Mouse (Mus musculus) lung, postnatal 14 days (tissue): ENCODE results near the gene Mrgprx2.
"Not testable (repeated sequence)": the region's sequence is repeated elsewhere in the genome, so short reads cannot be mapped to it uniquely, and the experiment has no call there.

Experiments used
- DNase-seq: peaks from one replicate; pipeline ENCODE4 v3.0.0; 2021

The Mrgprx2 gene

GRCm38 (mm10) chr7:48499221-48499620, at the start of gene Mrgprx2:
Gene Mrgprx2, minus strand, starts transcription at chr7:48499321.
- no peak for DNase-seq

- no peak for DNase-seq
These were observed 42.9 kb downstream of the Mrgprx2 start, which contains the start of gene Mrgprb1 for GRCm38 (mm10) chr7:48456242-48456641. Gene Mrgprb1, minus strand, starts transcription at chr7:48456342.

- DNase-seq = no peak
These were observed 62.5 kb downstream of the Mrgprx2 start for GRCm38 (mm10) chr7:48436581-48436980.

GRCm38 (mm10) chr7:48435936-48436335, 63.2 kb downstream of the Mrgprx2 start:
- DNase-seq = not testable (repeated sequence)
